Mouse (Mus musculus) gastrocnemius, postnatal 10 days (tissue): ENCODE measurements at regions not wholly inside any gene's neighbourhood (a gene's known extent, or its start where the extent isn't known, plus 50 kb on each side); places are given as distances from the start of the nearest gene placed in this dataset.

Source experiments
- DNase-seq: peaks from one replicate; pipeline ENCODE4 v3.0.0; 2021; ENCODE audit warnings: mixed read lengths

DNA sequence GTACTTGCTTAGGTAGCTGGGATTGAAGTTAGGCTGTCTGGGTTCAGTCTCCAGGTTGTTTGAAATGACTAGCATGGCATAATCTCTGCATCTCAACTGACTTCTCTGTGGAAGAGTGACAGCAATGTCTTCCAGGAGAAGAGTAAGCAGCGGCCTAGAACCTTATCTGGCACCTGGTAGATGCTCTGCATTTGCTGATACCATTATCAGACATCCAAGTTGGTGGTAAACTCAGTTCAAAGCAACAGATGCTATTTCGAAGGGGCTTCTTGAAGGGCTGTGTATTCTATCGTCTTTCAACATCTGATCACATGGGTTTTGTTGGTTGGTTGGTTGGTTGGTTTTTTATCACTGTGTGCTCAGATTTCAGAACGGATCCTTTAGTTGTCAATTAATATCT lies 424.7 kb upstream of the Adgrl2 start:
- DNase-seq: no peak

DNA sequence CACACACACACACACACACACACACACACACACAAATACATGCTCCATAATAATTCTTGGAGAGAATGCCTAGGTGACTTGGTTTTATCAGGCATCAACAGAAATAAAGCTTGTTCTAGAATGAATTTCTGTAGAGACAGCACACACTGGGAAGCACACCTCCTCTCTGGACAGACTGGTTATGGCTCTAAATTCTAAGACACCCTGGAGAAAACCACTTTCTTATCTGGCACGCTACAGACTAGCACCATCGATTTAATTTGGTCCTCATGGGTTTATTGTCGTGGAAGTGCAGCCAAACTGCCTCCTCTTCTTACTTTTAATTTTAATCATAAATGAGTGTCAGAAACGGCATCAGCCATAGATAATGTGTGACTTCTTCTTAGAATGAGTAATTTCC lies 422.8 kb upstream of the Adgrl2 start:
- DNase-seq: no peak

DNA sequence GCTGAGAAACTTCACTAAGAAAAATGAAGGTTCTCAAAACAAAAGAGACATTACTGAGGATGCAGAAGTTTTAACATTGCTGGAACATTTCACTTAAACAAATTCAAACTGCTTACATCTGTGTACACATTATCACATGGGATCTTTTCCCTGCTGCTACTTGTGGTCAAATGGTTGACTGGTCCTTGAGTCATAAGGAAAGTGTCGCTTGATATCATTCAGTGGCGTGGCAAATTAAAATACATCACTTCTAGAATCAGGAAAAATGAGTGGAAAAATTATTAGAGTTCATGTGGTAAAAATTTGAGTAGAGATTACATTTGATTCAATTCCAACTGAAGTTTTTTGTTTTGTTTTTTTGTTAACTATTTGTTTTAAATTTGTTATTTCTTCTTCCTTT lies 420.2 kb upstream of the Adgrl2 start:
- DNase-seq: no peak

DNA sequence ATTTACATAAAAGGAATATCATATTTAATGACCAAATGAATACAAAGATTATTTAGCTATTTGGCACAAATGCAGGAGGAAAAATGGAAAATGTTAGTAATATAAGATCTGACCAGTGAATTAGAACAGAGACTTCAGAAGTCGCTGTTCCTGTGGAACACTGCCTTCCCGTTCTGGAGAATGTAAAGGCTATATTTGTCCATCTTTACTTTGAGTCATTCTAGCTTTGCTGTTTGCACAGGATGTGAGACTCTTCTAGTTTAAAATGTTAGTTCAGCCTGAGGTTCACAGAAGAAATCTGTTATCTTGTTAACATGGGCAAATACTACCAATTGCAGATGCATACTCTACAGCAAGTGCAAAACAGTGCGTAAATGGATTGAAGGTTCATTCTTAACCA lies 418.5 kb upstream of the Adgrl2 start:
- no peak for DNase-seq

DNA sequence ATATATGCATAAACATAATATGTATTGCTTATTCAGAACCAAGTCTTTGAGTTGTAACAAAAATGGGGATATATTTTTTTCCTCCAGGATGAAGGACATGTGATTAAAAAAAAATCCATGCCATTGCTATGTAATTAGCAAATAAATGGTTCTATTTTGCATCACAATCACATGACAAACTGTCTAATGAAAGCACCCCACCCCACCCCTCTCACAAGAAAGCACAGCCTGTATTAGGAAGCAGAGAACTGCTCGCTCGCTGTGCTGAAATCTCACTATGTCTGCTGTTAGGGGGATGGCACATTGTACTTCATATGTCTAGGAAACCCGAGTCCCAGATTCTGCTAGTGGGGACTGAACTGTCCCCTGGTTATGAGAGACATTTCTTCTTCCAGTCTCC lies 415.5 kb upstream of the Adgrl2 start:
- DNase-seq: no peak

DNA sequence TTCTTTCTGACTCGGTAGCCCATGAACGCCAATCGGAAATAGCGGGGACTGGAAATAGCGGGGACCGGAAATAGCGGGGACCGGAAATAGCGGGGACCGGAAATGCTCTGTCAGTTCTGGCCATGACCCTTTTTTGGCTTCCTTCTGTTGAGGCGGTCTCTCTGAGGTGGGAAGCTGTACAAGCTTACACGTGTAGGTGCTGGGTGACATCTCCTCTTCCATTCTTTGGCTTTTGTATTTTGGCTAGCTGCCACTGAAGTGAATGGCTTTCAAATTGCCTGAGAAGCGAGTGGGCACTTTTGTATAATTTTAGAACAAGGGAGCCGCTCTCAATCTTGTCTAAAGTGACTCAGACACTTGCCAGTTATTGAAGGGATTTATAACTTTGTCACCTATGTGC lies 414.3 kb upstream of the Adgrl2 start:
- no peak for DNase-seq

DNA sequence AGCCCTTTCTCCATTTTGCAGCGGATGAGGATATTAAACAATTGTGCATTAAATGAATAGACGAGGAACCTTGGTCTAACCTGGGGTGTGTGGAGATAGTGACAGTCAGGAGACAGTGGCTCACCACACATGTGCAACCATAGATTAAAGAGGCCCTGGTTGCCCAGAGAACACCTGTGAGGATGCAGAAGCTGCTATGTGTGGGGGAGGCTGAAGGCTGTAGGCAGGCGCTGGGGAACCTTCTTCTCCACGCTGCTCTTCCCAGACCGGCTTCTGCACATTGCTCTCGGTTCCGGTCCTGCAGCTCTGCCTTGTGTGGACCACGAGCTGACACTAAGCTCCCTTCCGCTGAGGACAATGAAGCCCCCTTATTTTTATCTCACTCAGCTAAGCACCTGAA lies 412.1 kb upstream of the Adgrl2 start:
- DNase-seq: no peak

DNA sequence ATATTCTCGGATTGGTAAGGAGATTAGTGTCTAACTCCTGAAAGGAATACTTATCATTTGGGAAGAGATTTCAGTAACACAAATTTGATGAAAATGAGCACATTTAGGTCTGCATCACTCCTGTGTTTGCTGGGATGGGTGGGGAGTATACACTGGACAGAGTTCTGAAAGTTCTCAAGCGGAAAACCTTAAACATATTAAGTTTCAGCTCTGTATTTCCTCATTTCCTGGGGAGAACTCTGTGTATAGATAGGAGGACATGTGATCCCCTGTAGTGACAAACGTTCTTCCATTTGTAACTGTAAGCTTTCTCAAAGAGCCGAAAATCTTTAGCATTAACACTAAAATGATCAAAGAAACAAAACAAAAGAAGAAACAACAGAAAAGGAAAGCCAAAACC lies 404.7 kb upstream of the Adgrl2 start:
- no peak for DNase-seq

DNA sequence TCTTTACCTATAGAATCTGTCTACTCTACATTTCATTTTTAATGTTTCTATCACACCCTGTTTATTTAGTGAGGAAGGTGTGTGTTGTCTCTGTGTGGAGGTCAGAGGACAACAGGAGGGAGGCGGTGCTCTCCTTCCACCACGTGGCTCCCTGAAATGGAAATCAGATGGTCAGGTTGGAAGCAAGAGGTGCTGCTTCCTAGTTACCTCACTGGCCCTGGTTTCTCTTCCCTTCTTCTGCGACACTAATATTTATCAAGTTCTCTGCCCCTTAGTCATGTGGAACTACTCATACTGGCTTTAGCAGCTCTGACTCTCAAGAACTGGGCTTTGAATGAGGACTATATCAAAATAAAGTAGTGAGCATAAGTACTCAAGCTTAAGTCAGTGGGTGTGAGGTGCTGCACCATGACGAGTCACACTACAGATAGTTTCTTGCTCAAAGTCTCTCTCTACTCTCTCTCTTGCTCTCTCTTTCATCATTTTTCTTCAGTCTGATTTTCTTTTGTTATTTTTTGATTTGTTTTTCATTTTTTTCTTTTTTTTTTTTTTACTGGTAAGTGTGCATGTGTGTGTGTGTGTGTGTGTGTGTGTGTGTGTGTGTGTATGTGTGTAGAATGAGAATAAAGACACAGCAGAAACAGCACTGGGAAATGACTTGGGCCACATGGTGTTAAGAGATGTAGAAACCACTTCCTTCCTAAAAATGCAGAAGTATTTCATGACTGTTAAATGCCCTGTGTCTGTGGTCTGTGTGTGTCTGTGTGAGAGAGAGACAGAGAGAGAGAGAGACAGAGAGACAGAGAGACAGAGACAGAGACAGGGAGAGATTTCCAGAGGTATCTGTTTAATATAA lies 403.2 kb upstream of the Adgrl2 start:
- no peak for DNase-seq

DNA sequence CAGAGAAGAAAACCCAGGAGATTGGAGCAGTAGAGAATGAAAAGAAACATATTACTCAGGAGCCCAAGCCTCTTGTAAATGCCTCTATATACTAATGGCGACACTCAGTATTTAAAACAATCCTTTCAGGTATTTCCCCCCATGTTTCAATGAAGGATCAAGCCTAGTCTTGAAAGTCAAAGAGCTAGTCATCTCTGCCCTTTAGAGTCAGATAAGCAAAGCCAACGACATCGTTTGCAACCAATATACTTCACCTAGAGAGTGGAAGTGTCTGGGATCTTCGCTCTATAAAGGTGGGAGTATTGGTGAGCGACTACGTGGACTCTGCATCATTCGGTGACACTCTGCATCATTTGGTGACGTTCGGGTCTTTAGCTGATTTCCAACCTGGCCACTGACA lies 401.8 kb upstream of the Adgrl2 start:
- DNase-seq: no peak

DNA sequence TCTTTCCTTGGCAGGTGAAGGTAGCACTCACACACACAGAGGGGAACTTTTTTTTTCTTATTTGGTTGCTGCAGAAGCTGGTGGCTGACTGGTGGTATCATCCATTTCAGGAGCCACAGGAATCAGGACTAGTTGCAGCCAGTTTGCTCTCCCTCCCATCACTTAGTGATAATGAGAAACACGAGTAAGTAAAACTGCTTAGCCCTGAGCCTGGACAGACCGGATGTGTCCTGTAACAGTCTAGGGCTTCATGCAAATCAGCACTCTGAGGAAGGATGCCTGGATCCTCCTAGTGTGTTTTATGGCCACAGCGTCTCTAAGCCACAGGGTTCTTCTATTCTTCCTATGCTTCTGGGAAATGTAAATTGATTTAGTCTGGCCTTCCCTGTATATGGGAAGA lies 397.2 kb upstream of the Adgrl2 start:
- DNase-seq: no peak

DNA sequence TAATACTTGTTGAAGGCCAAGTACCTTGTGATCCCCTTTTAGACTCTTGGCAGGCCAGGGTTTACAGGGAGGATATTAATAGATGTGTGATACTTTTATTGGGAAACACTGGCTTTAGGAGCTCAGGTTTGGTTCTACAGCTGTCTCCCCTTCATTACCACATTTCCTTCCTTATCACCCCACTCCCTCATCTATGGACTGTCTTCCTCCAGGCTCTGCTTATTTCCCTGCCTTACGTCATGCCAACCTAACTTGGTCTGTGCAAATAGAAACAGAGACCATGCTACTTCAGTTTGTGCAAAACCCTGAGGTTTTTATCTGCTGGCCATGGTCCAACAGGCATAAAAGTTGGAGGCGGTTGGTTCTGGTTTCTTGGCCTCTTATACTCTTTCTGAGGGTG lies 395.7 kb upstream of the Adgrl2 start:
- no peak for DNase-seq

DNA sequence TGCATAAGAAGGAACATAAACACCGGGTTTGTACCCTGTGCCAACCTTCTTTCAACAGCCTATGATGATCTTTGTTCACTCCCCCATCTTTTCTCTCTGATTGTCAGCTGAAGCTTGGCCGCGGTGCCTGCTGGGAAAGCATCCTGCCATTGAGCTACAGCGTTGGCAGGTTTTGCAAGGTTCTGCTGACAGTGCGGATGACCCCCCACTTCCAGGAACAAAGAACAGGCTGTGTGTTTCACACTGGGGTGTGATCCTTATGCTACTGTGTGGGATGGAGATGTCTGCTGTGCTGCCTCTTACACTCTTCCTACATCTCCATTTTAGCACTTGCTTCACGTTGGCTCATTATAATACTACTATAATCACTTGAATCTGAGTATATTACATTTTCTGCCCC lies 395.0 kb upstream of the Adgrl2 start:
- no peak for DNase-seq

DNA sequence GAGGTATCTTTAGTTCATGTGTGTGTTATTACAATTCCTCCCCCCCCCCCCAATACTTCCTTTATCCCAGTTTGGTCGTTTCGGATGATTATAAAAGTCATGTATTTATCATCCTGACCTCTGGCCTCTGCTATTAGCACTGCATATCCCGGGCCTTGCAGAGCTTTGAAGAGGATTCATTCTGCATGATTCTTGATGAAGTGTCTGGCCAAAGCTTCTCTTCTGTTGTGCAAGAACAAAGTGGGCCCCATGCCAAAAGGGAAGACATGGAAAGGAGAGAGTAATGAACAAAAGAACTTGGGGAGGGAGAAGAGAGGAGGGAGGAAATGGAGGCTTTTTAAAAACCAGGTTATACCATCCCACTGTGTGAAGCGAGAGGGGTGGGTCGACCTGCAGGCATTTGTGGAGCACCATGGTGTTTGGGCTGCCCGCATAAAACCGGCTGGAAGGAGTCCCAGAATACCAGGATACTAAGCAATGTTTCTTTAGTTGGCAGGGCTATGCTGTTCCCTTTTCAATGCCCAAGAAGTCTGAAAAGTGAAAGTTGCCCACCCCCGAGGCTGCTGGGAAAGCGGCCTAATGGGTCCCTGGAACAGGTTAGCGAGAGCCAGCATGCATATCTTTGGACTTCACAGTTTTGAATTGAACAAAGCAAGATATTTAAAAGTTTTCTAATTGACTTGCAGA lies 391.3 kb upstream of the Adgrl2 start:
- DNase-seq: peak; percentile 12

DNA sequence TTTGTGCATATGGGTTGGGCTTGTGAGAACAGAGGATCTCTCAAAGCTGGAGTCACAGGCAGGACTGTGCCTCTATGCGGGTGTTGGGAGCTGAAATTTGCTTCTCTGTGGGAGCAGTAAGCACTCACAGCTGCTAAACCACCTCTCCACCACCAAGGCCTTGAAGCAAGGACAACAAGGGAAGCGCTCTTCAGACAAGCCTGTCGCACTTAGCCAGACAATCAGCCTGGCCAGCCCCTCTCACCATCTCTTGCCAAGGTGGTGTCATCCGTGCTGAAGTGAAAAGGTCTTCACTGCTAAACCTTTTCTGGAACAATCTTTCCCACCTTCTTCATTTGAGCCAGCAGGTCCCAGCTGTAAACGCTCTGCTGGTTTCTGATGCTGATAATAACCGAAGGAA lies 390.7 kb upstream of the Adgrl2 start:
- DNase-seq: no peak

DNA sequence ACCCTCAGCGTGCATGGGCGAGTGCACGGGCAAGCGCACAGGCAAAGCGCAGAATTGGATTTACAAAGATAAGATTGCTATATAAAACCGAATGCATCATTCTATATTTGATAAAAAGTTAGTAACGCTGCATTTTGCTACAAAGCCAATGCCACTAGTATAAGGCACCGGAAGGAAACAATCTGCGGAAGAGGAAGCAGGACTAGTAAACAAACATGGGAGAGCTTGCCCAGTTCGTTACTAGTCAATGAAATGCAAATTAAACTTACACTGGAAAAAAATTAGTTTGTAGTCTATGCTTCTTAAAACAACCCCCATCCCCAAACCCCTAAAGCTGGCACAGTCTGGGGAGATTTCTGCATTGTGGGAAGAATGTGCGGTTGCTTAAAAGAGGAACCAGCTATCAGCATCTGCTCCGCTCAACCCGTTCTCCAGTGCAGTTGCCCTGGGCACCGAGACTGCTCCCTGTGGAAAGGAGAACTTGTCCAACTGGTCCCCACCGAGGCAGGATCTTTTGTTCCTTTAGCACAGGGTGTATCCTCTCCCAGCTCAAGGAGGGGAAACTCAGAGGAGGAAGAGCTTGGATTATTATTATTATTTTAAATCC lies 389.6 kb upstream of the Adgrl2 start:
- DNase-seq: no peak

DNA sequence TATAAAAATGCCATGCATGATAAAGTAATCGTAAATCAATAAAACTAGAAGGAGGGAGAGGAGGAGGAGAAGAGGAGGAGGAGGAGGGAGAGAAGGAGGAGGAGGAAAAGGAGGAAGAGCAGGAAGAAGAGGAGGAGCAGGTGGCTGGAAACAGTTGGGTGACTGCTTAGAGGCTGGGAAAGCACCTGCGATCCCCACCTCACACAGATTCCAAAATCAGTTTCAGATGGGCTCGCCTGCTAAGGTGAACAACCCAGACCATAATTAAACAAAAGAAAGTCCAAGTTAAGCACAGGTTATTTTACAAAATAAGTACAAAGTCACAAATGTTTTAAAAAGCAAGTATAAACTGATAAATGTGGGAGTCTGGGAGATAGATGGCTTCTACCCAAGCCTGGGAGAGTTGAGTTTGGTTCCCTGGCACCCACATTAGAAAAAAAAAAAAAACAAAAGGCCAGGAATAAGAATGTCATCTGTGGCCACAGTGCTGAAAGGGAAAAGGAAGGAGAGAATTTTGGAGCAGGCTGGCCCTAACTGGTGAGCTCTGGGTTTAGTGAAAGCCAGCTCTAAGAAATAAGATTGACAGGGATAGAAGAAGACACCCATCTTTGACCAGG lies 389.0 kb upstream of the Adgrl2 start:
- DNase-seq: no peak

DNA sequence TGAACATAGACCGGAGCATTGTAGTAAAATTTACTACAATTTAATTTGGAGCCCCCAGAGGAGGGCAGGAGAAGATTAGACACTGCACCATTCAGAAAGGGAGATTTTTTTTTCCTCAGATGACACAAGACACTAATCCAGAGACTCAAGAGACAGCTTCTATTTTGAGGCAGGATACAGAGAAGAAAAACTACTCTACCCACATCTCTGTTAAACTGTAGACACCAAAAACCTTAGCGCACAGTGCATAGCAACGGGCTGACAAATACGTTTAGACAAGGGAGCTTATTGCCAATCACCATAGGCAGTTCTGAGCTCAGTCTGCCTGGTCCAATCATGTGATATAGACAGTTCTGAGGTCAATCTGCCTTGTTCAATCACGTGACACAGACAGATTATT lies 381.1 kb upstream of the Adgrl2 start:
- DNase-seq: no peak

DNA sequence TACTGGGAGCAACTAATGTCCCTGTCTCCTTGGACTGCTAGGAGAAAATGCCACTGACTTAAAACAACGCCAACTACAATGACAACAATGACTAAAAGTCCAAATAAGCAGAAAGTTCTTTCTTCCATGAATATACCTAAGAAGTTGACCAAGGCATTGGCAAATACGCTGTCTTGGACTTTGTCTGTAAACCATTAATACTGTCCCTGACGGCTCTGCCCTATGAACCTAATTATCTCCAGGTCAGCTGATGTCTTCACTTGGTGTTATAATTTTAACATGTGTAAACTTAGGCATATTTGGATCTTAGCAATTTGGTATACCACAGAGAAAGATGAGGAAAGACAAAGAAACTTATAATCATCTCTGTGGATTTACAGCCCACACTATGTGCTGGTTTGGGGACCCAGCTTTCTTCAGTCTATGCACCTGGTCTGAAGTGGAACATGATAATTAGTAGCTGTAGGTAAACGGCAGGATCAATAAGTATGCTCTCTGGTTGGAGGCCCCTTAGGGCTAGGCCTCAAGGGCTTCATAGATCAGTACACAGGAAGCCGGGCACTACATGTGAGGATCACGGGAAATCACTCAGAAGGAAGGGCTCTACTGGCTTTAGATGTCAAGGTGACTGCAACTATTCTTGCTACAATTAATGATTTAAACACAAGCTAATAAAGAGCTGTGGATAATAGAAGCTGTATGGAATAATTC lies 380.3 kb upstream of the Adgrl2 start:
- DNase-seq: no peak

DNA sequence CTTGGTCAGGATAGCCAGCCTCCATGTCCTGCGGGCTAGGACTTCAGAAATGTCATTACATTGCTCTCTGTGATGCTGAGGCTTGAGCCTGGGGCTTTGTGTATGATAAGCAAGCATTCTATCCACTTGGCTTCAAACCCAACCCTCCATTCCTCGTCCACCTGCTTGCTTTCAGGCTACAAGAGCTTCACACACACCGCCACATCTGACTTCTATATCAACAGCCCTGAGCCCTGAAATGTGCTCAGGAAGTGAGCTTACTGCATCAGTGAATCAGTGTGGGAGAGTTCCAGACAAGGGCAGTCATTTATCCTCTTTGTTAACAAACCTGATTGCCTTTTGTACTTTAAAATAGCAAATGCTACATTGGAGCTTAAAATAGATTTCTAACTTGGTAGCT lies 377.5 kb upstream of the Adgrl2 start:
- DNase-seq: no peak

DNA sequence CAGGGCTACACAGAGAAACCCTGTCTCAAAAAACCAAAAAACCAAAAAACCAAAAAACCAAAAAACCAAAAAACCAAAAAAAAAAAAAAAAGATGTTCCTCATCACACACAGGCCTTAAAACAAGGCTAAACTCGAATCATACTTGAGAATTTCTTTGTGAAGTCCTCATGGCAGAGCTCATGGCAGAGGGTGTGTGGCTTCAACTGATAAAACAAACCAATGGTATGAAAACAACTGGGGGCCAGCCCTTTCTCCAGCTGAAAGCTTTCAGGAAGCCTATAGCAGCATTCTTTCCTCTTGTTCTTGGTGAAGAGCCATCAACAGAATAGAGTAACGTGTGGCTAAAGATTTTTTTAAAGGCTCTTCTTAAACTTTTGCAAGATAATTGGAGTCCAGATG lies 369.8 kb upstream of the Adgrl2 start:
- no peak for DNase-seq

DNA sequence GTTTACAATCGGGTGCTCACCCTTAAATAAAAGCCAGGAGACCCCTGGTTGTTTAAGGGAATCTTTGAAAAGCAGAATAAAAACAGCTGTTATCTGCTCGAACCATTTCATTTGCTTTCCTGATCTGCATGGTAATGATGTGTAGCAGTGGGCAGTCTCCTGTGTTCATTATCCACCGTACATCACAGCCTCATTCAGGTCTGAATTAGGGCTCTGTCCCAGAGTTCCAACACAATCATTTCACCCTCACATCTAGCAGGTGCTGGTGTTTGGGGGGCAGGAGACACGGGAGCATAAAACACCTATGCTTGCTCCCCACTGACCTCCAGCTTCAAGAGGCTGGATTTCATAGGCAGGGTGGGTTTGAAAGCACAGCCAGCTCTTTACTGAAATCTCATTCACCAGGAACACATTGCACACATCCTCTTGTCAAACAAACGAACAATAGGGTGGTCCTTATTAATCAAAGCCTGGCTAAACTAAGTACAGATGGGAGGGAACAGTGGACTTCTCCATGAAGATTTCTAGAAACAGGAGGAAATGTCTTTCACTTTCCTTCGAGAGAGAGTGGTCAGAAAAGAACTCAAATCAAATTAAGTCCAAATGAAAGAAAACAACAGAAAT lies 368.3 kb upstream of the Adgrl2 start:
- DNase-seq: no peak
